Mouse (Mus musculus): ENCODE results near the gene Trim26.
"Not testable (repeated sequence)": the region's sequence is repeated elsewhere in the genome, so short reads cannot be mapped to it uniquely, and the experiment has no call there.

The Trim26 gene

DNA sequence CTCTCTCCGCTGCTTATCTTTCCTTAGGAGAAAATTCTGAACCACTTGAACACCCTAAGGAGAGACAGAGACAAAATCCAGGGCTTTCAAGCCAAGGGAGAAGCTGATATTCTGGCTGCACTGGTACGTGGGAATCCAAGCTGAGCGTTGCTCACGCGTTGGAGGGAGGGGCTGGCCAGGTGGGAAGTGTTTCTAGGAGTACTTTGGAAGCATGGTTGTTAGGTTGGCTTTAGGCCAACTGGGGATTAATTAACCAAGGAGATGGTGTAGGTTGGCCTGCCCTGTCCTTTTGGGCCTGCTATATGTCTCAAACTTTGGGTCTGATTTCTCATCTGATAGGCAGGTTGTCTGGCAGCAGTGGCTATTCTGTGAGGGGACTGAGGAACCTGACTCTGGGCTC is 14.3 kb downstream of the Trim26 start:
- DNase-seq (ENCODE audit: extremely low spot score), result no peak

DNA sequence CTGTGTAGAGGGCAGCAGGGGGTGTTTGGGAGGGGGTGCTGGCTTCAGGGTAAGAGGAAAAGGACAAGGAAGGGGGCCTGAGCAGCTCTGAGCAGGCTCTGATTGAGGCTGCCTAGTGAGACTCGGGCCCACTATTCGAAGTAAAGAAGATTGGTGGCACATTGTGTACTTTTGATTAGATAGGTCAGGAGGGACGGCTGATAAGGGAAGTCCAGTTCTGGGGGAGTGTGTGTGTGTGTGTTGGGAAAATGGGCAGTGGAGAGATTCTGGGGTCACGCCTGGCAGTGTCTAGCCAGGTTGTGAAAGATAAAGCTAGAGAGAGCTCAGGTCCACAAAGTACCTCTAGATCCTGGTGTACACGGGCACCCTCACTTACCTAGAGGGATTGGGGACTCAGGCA is 14.7 kb downstream of the Trim26 start:
- no peak for DNase-seq (ENCODE audit: extremely low spot score)

DNA sequence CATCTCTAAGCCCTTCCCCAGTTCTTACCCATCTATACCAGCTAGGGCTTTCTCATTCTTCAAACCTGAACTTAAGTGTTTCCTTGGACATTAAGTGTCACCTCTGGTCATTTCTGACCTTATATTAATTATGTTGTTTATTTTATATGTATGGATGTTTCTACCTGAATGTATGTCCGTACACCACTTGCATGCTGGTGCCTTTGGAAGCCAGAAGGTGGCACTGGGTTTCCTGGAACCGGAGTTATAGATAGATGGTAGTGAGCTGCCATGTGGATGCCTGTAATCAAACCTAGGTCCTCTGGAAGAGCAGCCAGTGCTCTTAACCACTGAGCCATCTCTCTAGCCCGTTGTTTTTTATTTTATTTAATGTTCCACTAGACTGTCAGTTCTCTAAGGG is 18.6 kb downstream of the Trim26 start:
- no peak for DNase-seq (ENCODE audit: extremely low spot score)

- no peak for DNase-seq (ENCODE audit: extremely low spot score)
These were observed 19.3 kb downstream of the Trim26 start for GRCm38 (mm10) chr17:36856236-36856635.

GRCm38 (mm10) chr17:36858181-36858580 is 21.2 kb downstream of the Trim26 start:
- DNase-seq (ENCODE audit: extremely low spot score), result no peak

DNA sequence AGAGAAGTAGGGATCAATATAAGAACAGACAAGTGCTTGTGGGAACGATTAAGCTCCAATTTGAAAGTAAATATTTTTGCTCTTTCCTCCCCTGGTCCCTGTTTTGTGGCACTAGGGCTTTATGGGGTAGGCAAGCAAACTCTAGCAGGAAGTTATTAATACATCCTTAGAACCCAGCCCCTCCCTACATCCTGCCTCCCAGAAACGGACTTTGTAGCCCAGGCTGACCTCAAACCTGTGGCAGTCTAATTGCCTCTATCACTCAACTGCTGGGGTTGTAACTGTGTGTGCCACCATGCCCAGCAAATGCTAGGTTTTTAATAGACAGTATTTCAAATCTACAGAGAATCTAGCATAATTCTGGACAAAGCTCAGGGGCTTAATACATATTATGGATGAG is 24.7 kb downstream of the Trim26 start:
- no peak for DNase-seq (ENCODE audit: extremely low spot score)

DNA sequence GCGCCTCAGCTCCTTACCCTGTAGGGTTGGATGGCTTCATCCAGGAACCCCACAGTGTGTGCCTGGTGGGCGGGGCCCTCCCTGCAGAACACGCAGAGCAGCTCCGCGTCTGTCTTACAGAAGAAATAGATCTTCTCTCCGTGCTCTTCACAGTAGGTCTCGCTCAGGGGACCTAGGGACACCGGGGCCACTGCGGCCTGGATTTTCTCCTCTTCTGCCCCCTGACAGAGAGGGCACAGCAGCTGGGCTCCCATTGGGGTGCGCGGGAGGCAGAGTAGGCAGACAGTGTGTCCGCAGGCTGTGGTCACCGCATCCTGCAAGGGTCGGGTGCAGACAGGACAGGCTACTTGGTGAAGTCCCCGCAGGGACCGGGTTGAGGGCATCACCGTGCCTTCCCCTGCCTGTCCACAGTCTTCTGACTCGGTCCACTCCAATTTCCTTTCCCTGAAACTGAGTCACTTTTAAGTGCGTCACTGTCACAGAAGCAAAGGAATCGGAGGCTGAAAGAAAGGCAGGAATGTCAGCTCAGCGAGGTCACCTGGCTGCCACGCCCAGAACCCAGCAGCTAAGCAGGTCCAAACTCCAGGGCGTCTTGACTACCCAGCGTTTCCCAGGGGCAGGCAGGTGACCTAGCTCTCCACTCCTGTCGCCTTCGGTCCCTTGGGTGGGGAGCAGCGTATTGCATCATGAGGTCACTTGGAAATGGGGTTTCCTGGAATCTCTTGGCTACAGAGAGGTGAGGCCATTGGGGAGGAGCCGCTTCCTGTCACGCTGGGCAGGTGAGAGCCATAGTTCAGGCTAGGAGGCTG is 30.0 kb downstream of the Trim26 start, which contains the start of gene Trim15:
TSS of gene Trim15 (minus strand) at position 492 of the 809 bp plus-strand sequence.
- peak; percentile 20 for DNase-seq (ENCODE audit: extremely low spot score)

DNA sequence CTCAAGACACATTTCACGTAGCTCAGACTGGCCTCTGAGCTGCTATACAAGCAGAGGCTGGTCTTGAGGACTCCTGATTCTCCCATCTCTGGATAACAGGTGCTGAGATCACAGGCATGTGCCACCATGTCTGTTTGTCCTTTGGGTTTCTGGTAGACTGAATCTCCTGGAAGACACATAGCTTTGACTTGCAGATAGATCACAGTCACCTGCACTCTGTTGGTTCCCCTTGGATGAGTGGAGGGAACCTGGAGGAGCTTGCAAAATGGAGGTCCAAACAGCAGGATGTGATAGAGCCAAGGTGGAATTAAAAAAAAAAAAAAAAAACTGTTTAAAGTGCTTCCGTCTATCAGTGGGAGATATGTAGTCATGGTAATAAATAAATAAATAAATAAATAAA is 31.9 kb downstream of the Trim26 start:
- DNase-seq (ENCODE audit: extremely low spot score), result no peak

- no peak for DNase-seq (ENCODE audit: extremely low spot score)
These were observed 32.5 kb downstream of the Trim26 start, which contains the start of gene Trim10 for GRCm38 (mm10) chr17:36869284-36869954. Gene Trim10 (plus strand): TSS chr17:36869574.

DNA sequence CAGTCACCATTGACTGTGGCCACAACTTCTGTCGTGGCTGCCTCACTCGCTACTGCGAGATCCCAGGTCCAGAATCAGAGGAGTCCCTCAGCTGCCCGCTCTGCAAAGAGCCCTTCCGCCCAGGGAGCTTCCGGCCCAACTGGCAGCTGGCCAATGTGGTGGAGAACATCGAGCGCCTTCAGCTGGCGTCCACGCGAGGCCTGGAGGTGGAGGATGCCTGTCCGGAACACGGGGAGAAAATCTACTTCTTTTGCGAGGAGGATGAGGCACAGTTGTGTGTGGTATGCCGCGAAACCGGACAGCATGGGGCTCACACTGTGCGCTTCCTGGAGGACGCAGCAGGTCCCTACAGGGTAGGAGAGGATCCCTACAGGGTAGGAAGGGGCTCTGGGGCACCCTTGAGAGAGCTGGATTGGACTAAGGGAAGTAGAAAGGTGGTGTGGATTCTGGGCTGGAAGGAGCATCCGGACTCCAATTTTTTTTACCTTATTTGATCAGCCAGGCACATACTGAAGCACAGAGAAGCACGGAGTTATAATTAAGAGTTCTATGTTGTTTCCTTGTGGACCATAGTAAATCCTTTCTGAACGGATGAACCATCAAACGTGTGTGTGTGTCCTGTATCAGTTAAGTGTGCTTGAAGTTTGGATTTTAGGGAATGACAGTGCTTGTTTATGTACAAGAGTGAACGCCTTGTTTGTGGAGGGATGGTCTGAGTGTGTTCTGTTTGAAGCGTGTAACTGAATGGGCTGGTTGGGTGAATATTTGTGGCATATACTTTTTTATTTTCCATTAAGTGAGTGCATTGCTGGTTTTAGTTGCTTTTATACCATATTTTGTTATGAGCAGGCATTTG is 33.2 kb downstream of the Trim26 start:
- no peak for DNase-seq (ENCODE audit: extremely low spot score)

DNA sequence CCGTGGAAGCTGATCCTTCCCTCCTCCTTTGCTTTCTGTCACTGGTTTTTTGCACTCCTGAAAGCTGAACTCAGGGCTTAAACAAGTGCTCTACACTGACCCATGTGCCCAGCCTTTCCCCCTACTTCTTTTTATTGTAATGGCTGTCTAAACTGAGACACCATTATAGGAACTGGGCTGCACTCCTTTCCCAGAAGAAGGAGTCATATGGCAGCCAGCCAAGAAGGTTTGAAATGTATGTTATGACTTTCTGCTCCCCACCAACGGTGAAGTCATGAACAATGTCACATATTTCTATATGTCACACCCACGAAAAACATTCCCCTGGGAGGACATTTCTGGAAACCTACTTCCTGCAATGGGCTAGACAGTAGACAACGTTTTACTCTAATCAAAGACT is 37.7 kb downstream of the Trim26 start:
- DNase-seq (ENCODE audit: extremely low spot score), result no peak

DNA sequence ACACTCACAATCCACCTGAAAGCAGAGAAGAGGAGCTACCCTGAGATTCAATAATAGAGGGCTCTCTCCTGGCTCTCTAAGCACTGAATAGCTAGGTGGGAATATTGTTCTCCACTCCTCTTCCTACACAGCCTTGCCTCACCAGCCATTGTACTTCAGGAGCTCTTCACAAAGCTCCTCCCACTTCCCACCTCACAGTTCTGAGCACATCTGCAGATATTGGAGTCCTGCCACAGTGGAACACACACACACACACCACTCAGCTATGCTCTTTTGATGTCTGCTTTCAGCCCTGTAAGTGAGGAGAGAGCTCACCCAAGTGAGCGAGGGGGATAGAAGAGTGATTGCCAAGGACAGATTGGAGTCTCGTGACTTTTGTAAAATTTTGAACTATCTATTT is 46.4 kb downstream of the Trim26 start:
- no peak for DNase-seq (ENCODE audit: extremely low spot score)

GRCm38 (mm10) chr17:36885132-36885790 is 48.3 kb downstream of the Trim26 start:
- DNase-seq (ENCODE audit: extremely low spot score), result no peak

DNA sequence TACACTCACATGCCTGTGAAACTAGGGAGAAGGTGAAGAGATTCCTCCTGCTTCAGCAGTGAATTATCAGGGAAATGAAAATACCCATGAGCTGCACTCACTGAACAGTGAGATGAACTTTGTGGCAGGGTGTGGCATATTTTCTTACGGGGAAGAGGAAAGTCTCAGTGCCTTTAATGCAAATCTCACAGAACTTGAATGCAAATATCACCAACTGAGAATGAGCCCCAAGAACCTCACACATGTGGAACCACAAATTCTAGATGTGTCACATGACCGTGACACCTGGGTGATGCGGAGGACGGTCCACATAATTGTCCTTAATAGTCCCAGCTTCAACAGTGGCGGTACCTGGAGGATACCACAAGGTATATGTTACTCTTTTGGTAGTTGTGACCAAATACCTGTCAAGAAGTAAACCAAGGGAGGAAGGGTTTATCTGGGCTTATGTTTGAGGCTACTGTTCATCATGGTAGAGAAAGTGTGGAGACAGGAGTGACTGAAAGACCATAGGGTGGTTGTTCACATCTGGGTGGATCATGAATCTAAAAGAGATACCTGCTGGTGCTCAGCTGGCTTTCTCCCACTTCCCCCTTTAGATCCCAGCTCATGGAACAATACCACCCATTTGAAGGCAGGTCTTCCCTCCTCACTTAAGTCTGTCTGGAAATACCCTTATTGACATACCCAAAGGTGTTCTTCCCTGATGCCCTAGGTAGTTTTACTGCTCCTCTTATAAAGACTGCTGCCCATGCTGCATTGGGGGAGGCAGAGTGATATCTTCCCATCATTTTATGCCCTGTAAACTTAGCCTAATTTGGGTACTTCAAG is 53.4 kb downstream of the Trim26 start, which contains the start of gene Trim40:
TSS of gene Trim40 (minus strand) at position 51 of the 831 bp plus-strand sequence.
- DNase-seq (ENCODE audit: extremely low spot score), result no peak

DNA sequence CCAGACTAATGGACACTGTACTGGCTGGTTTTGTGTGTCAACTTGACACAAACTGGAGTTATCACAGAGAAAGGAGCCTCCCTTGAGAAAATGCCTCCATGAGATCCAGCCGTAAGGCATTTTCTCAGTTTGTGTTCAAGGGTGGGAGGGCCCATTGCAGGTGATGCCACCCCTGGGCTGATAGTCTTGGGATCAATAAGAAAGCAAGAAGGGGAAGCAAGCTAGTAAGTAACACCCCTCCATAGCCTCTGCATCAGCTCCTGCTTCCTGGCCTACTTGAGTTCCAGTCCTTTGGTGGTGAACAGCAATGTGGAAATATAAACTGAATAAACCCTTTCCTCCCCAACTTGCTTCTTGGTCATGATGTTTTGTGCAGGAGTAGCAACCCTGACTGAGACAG is 54.6 kb downstream of the Trim26 start:
- DNase-seq (ENCODE audit: extremely low spot score), result not testable (repeated sequence)

GRCm38 (mm10) chr17:36892362-36892761 is 55.4 kb downstream of the Trim26 start:
- DNase-seq (ENCODE audit: extremely low spot score), result peak; percentile 35

DNA sequence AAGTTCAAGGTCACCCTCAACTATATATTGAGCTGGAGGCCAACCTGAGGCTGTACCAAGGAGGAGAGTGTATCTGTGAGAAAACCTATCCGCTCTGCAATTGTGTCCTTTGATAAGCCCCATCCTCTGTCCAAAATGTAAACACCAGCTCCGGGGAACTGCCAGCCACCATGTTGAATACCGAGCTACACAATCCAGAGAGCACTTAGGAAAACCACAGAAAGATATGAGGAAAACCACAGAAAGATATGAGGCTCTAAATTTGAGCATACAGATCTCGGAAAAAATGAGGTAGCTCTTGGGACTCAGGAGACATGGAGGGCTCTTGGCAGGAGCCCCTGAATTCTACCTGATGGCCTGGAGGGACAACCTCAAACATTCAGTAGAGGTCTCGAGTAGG is 56.5 kb downstream of the Trim26 start:
- DNase-seq (ENCODE audit: extremely low spot score), result no peak

DNA sequence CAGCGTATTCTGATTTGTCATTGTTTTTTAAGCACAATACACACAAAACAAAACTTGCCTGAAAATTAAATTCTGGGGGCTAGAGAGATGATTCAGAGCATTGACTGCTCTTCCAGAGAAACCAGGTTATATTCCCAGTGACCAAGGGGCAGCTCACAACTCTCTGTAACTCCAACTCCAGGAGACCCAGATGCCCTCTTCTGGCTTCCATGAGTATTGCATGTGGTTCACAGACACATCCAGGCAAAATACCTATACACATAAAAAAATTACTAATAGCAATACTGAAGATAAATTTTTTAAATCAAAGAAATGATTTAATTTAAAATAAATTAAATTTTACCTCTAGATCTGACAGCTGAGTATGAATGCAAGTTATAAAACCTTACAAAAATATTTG is 59.6 kb downstream of the Trim26 start:
- DNase-seq (ENCODE audit: extremely low spot score), result peak; percentile 12

- DNase-seq (ENCODE audit: extremely low spot score), result no peak
These were observed 60.1 kb downstream of the Trim26 start for GRCm38 (mm10) chr17:36897065-36897464.

- no peak for DNase-seq (ENCODE audit: extremely low spot score)
These were observed 60.7 kb downstream of the Trim26 start, which contains the start of gene Trim31 for GRCm38 (mm10) chr17:36897552-36898205. Gene Trim31 (plus strand): TSS chr17:36898118.

All from embryo, embryonic 9.5 days (tissue).